Comparison of ENCODE assay signal across 13 mouse cellular contexts in genomic region chr8:121852464-121852863, GRCm38 (mm10). TPM values are rescaled to one million over a fixed set of nuclear protein-coding genes. Genes with fewer than 3 reads are reported as not detected.
A peak's percentile ranks its signal among the peaks of the same experiment; 100 is the strongest.
DNase-seq lines count a peak whose midpoint lies in the region; ATAC-seq lines count a peak whose summit lies in the region.
"Had no signal": no experiment of that assay in that cellular context is flagged by ENCODE, and none has a peak within 500 bp of the region (broad histone marks: within the 10 kb centered on the region; RNA-seq: fewer than 3 reads in every experiment).

No protein-coding gene starts in this region.

- no peak overlapping the region for H3K4me2 ChIP-seq in intestine, embryonic 15.5 days (replicated peaks)
- H3K4me2 ChIP-seq in intestine, embryonic 16.5 days (ENCODE audit: low read depth, low read length), result no peak overlapping the region
- H3K4me2 ChIP-seq: embryonic facial prominence, embryonic 15.5 days; limb, embryonic 15.5 days; midbrain, embryonic 15.5 days had no signal

- peak; percentile 16 for DNase-seq in thymus, postnatal 14 days
- no peak for DNase-seq in thymus, postnatal 36 days
- DNase-seq in T-cell, adult 2 months (ENCODE audit: low spot score), result peak; percentile 22
- no peak for DNase-seq in urinary bladder, postnatal 4 days (ENCODE audit: low spot score in 2 of 2)
- no peak for DNase-seq in embryonic facial prominence, embryonic 10.5 days (ENCODE audit: low spot score)

- no peak overlapping the region for H3K9ac ChIP-seq in intestine, embryonic 15.5 days
- H3K9ac ChIP-seq in intestine, embryonic 16.5 days (ENCODE audit: low read depth, low read length), result no peak overlapping the region
- H3K9ac ChIP-seq: embryonic facial prominence, embryonic 15.5 days; limb, embryonic 15.5 days; midbrain, embryonic 15.5 days had no signal

- ATAC-seq in intestine, embryonic 15.5 days, result 0 out of 2 replicates have a peak, but pooled peaks have one; percentile 24
- ATAC-seq in intestine, embryonic 16.5 days, result no peak
- ATAC-seq: forebrain, embryonic 14.5 days; inflammation-experienced regulatory T-cells, adult 6 months; midbrain, embryonic 15.5 days had no signal

- no peak overlapping the region for H3K4me3 ChIP-seq in intestine, embryonic 15.5 days (replicated peaks)
- H3K4me3 ChIP-seq in intestine, embryonic 16.5 days (ENCODE audit: low read length), result no peak overlapping the region
- H3K4me3 ChIP-seq in embryonic facial prominence, embryonic 10.5 days, result no peak overlapping the region
- H3K4me3 ChIP-seq: embryonic facial prominence, embryonic 15.5 days; limb, embryonic 15.5 days; midbrain, embryonic 15.5 days had no signal

- no peaks in the 10 kb centered on the region for H3K36me3 ChIP-seq in intestine, embryonic 15.5 days
- no peaks in the 10 kb centered on the region for H3K36me3 ChIP-seq in intestine, embryonic 16.5 days (ENCODE audit: control insufficient read depth, insufficient read depth, low read length)
- H3K36me3 ChIP-seq in embryonic facial prominence, embryonic 10.5 days (replicated peaks), result no peaks in the 10 kb centered on the region
- H3K36me3 ChIP-seq: embryonic facial prominence, embryonic 15.5 days; limb, embryonic 15.5 days; midbrain, embryonic 15.5 days had no signal

- no peaks in the 10 kb centered on the region for H3K9me3 ChIP-seq in intestine, embryonic 15.5 days
- no peaks in the 10 kb centered on the region for H3K9me3 ChIP-seq in intestine, embryonic 16.5 days (ENCODE audit: control insufficient read depth, low read length)
- H3K9me3 ChIP-seq in embryonic facial prominence, embryonic 10.5 days, result no peaks in the 10 kb centered on the region
- H3K9me3 ChIP-seq: embryonic facial prominence, embryonic 15.5 days; limb, embryonic 15.5 days; midbrain, embryonic 15.5 days had no signal

- no peak overlapping the region for H3K27ac ChIP-seq in intestine, embryonic 15.5 days
- H3K27ac ChIP-seq in intestine, embryonic 16.5 days (ENCODE audit: low read length), result no peak overlapping the region
- no peak overlapping the region for H3K27ac ChIP-seq in embryonic facial prominence, embryonic 10.5 days (replicated peaks)
- H3K27ac ChIP-seq: embryonic facial prominence, embryonic 15.5 days; kidney, postnatal 0 days; limb, embryonic 15.5 days; midbrain, embryonic 15.5 days had no signal

- no peaks in the 10 kb centered on the region for H3K27me3 ChIP-seq in intestine, embryonic 15.5 days (replicated peaks)
- no peaks in the 10 kb centered on the region for H3K27me3 ChIP-seq in intestine, embryonic 16.5 days (replicated peaks; ENCODE audit: control insufficient read depth, insufficient read depth, low read length)
- 0 out of 2 replicates have a peak, but pooled peaks cover 12% of the 10 kb centered on the region for H3K27me3 ChIP-seq in embryonic facial prominence, embryonic 10.5 days (replicated peaks; ENCODE audit: low read depth, poor library complexity, severe bottlenecking)
- H3K27me3 ChIP-seq: embryonic facial prominence, embryonic 15.5 days; limb, embryonic 15.5 days; midbrain, embryonic 15.5 days had no signal

- 38% methylated on average over 7 of the region's 7 CpGs for WGBS in intestine, embryonic 15.5 days
- 39% methylated on average over 7 of the region's 7 CpGs for WGBS in intestine, embryonic 16.5 days
- WGBS in embryonic facial prominence, embryonic 10.5 days, result 60% methylated on average over 7 of the region's 7 CpGs

- H3K4me1 ChIP-seq in intestine, embryonic 15.5 days (replicated peaks), result peaks cover 18% of the 10 kb centered on the region
- H3K4me1 ChIP-seq in intestine, embryonic 16.5 days (ENCODE audit: control insufficient read depth, insufficient read depth, low read length), result peaks cover 18% of the 10 kb centered on the region
- H3K4me1 ChIP-seq in embryonic facial prominence, embryonic 10.5 days, result peaks cover 19% of the 10 kb centered on the region

RNA-seq across cellular contexts. Expression of gene Klhdc4, which starts 23.1 kb away (rescaled TPM):
- 33.6 and 41.1 TPM in 2 replicates for polyA plus RNA-seq in intestine, embryonic 15.5 days (2015; fragmentation: Nextera tagmentation; extraction: Ambion mirVana)
- polyA plus RNA-seq in intestine, embryonic 16.5 days (2015; fragmentation: Nextera tagmentation; extraction: Ambion mirVana), result 35.5 and 38.8 TPM in 2 replicates
- 67.3 and 71.2 TPM in 2 replicates for polyA plus RNA-seq in embryonic facial prominence, embryonic 10.5 days (2016; fragmentation: Nextera tagmentation; extraction: Ambion mirVana)

RNA-seq across cellular contexts. Expression of gene Slc7a5, which starts 55.0 kb away (rescaled TPM):
- polyA plus RNA-seq in intestine, embryonic 15.5 days (2015; fragmentation: Nextera tagmentation; extraction: Ambion mirVana), result 17.9 and 18.1 TPM in 2 replicates
- polyA plus RNA-seq in intestine, embryonic 16.5 days (2015; fragmentation: Nextera tagmentation; extraction: Ambion mirVana), result 11.6 and 12.5 TPM in 2 replicates
- polyA plus RNA-seq in embryonic facial prominence, embryonic 10.5 days (2016; fragmentation: Nextera tagmentation; extraction: Ambion mirVana), result 18.7 and 21.0 TPM in 2 replicates

Comparison
In these comparisons a context has a peak if more than half of its experiments do, and no peak if none do; other contexts are left out.
1. DNase-seq: peak in thymus, postnatal 14 days (single experiment) and T-cell, adult 2 months (single experiment); none in thymus, postnatal 36 days (0 of 2), urinary bladder, postnatal 4 days (0 of 2) and embryonic facial prominence, embryonic 10.5 days (single experiment).